Mouse (Mus musculus) midbrain, embryonic 16.5 days (tissue): ENCODE data around the gene Tnfrsf4. TPM values are rescaled to one million over a fixed set of nuclear protein-coding genes. Genes with fewer than 3 reads are reported as not detected.

Experiments
- ATAC-seq: fragments of 200-750 bp; cut with Nextera tagmentation; 2 replicates; pipeline ENCODE4 v1.8.0; 2017; ENCODE audit warnings: moderate TSS enrichment
- H3K27ac ChIP-seq: fragments of 300-500 bp; sonication (generic); 2 replicates; pipeline ENCODE4 v1.5.1; 2014; ENCODE audit warnings: mild to moderate bottlenecking, low read length, mixed read lengths
- H3K27me3 ChIP-seq: fragments of 300-500 bp; sonication (generic); 2 replicates; pipeline ENCODE4 v1.6.1; 2014; ENCODE audit warnings: low read depth, low read length, mixed read lengths; ENCODE audit not compliant: control insufficient read depth, insufficient read depth
- H3K36me3 ChIP-seq: fragments of 300-500 bp; sonication (generic); 2 replicates; pipeline ENCODE4 v1.6.1; 2014; ENCODE audit warnings: mild to moderate bottlenecking, low read length, moderate library complexity, mixed read lengths; ENCODE audit not compliant: control insufficient read depth, insufficient read depth
- H3K4me1 ChIP-seq: fragments of 300-500 bp; sonication (generic); 2 replicates; pipeline ENCODE4 v1.6.1; 2014; ENCODE audit warnings: mild to moderate bottlenecking, low read length, mixed read lengths; ENCODE audit not compliant: control insufficient read depth, insufficient read depth
- H3K4me2 ChIP-seq: fragments of 300-500 bp; sonication (generic); 2 replicates; pipeline ENCODE4 v1.6.1; 2014; ENCODE audit warnings: mild to moderate bottlenecking, low read length, mixed read lengths
- H3K4me3 ChIP-seq: fragments of 300-500 bp; sonication (generic); 2 replicates; pipeline ENCODE4 v1.5.1; 2014; ENCODE audit warnings: low read depth, mild to moderate bottlenecking, low read length, moderate library complexity, mixed read lengths
- H3K9ac ChIP-seq: fragments of 300-500 bp; sonication (generic); 2 replicates; pipeline ENCODE4 v1.6.1; 2014; ENCODE audit warnings: low read depth, low read length, mixed read lengths
- H3K9me3 ChIP-seq: fragments of 300-500 bp; sonication (generic); replicated peaks from 2 replicates; pipeline ENCODE4 v1.6.1; 2014; ENCODE audit warnings: mild to moderate bottlenecking, low read length, mixed read lengths; ENCODE audit not compliant: control insufficient read depth, poor library complexity, severe bottlenecking
- WGBS: fragments of 180-500 bp; shearing (Covaris S2); extraction: QIAGEN DNeasy Blood & Tissue Kit; methylation state at CpG from one replicate; pipeline ENCODE4 v1.1.7; 2014; 5-methylcytosine and 5-hydroxymethylcytosine counted together
- polyA plus RNA-seq: library from polyadenylated mRNA; unstranded; fragments of >200 nt; fragmentation: Nextera tagmentation; extraction: Ambion mirVana; gene quantifications from 2 replicates; pipeline ENCODE4 v1.2.1, GENCODE M21; 2015

Gene Tnfrsf4
- polyA plus RNA-seq, 1 experiment from 2014 or later = not detected

GRCm38 (mm10) chr4:155991908-155992230, 21.8 kb upstream of the Tnfrsf4 start:
- Histone ChIP-seq H3K4me3 (peak overlapping the region; percentile 67), H3K4me2 (peak overlapping the region; percentile 98), H3K36me3 (peaks cover 3% of the 10 kb centered on the region; the same call in 1 of the 2 replicates), H3K27ac (peak overlapping the region; percentile 95), H3K4me1 (peaks cover 30% of the 10 kb centered on the region), H3K27me3 (no peaks in the 10 kb centered on the region), H3K9ac (peak overlapping the region; percentile 78), H3K9me3 (no peaks in the 10 kb centered on the region)
- WGBS = 28% methylated on average over 37 of the region's 37 CpGs
- peak; percentile 38; the same call in 1 of the 2 replicates for ATAC-seq

- peak within 1 kb of the TSS; percentile 98 for H3K4me2 ChIP-seq
- no peaks in the 10 kb centered on the region for H3K9me3 ChIP-seq
- H3K4me3 ChIP-seq = peak within 1 kb of the TSS; percentile 76
- H3K27ac ChIP-seq = peak within 1 kb of the TSS; percentile 95
- H3K36me3 ChIP-seq = peaks cover 3% of the 10 kb centered on the region; the same call in 1 of the 2 replicates
- WGBS = 0% methylated on average over 85 of the region's 99 CpGs
- peak; percentile 90 for ATAC-seq
- peak within 1 kb of the TSS; percentile 78 for H3K9ac ChIP-seq
- H3K27me3 ChIP-seq = no peaks in the 10 kb centered on the region
- peaks cover 30% of the 10 kb centered on the region for H3K4me1 ChIP-seq
Measured at GRCm38 (mm10) chr4:155992241-155992905, 21.3 kb upstream of the Tnfrsf4 start, which contains the start of the genes B3galt6 and Sdf4. Gene B3galt6, minus strand, starts transcription at chr4:155992649. Gene Sdf4, plus strand, starts transcription at chr4:155992872.

GRCm38 (mm10) chr4:155992906-155993547, 20.6 kb upstream of the Tnfrsf4 start:
- no peaks in the 10 kb centered on the region for H3K27me3 ChIP-seq
- peaks cover 30% of the 10 kb centered on the region for H3K4me1 ChIP-seq
- H3K4me3 ChIP-seq = peak overlapping the region; percentile 76
- peak overlapping the region; percentile 92 for H3K27ac ChIP-seq
- no peaks in the 10 kb centered on the region for H3K9me3 ChIP-seq
- peaks cover 5% of the 10 kb centered on the region; the same call in 1 of the 2 replicates for H3K36me3 ChIP-seq
- WGBS = under 1% methylated on average over 69 of the region's 70 CpGs
- ATAC-seq = peak; percentile 86
- H3K9ac ChIP-seq = peak overlapping the region; percentile 75
- H3K4me2 ChIP-seq = peak overlapping the region; percentile 85

- 5% methylated on average over 15 of the region's 15 CpGs for WGBS
- H3K4me3 ChIP-seq = peak overlapping the region; percentile 76
- H3K9me3 ChIP-seq = no peaks in the 10 kb centered on the region
- peak overlapping the region; percentile 92 for H3K27ac ChIP-seq
- no peaks in the 10 kb centered on the region for H3K27me3 ChIP-seq
- H3K4me1 ChIP-seq = peaks cover 30% of the 10 kb centered on the region
- H3K9ac ChIP-seq = peak overlapping the region; percentile 75
- H3K36me3 ChIP-seq = peaks cover 5% of the 10 kb centered on the region; the same call in 1 of the 2 replicates
- no peak for ATAC-seq
- peak overlapping the region; percentile 85 for H3K4me2 ChIP-seq
Measured at GRCm38 (mm10) chr4:155993606-155994005, 20.0 kb upstream of the Tnfrsf4 start.

GRCm38 (mm10) chr4:156004109-156004508, 9.5 kb upstream of the Tnfrsf4 start:
- Histone ChIP-seq H3K36me3 (peaks cover 46% of the 10 kb centered on the region), H3K4me3 (no peak overlapping the region), H3K4me1 (no peaks in the 10 kb centered on the region), H3K4me2 (no peak overlapping the region), H3K9ac (no peak overlapping the region), H3K27me3 (no peaks in the 10 kb centered on the region), H3K27ac (no peak overlapping the region), H3K9me3 (no peaks in the 10 kb centered on the region)
- 95% methylated on average over 3 of the region's 3 CpGs for WGBS
- ATAC-seq = no peak

- Histone ChIP-seq H3K4me2 (no peak overlapping the region), H3K4me3 (no peak overlapping the region), H3K27me3 (no peaks in the 10 kb centered on the region), H3K4me1 (no peaks in the 10 kb centered on the region), H3K9ac (no peak overlapping the region), H3K9me3 (no peaks in the 10 kb centered on the region), H3K36me3 (peaks cover 23% of the 10 kb centered on the region), H3K27ac (no peak overlapping the region)
- ATAC-seq = no peak
- WGBS = 91% methylated on average over 4 of the region's 4 CpGs
Measured at GRCm38 (mm10) chr4:156008369-156008768, 5.3 kb upstream of the Tnfrsf4 start.

- 89% methylated on average over 2 of the region's 2 CpGs for WGBS
- Histone ChIP-seq H3K4me3 (no peak overlapping the region), H3K9me3 (no peaks in the 10 kb centered on the region), H3K9ac (no peak overlapping the region), H3K27me3 (no peaks in the 10 kb centered on the region), H3K4me1 (no peaks in the 10 kb centered on the region), H3K4me2 (no peak overlapping the region), H3K27ac (no peak overlapping the region), H3K36me3 (peaks cover 10% of the 10 kb centered on the region)
- no peak for ATAC-seq
Measured at GRCm38 (mm10) chr4:156014436-156014835, 793 bp downstream of the Tnfrsf4 start.

GRCm38 (mm10) chr4:156019771-156020170, 6.1 kb downstream of the Tnfrsf4 start:
- Histone ChIP-seq H3K9me3 (no peaks in the 10 kb centered on the region), H3K4me2 (no peak overlapping the region), H3K4me3 (no peak overlapping the region), H3K4me1 (no peaks in the 10 kb centered on the region), H3K27me3 (no peaks in the 10 kb centered on the region), H3K27ac (no peak overlapping the region), H3K36me3 (no peaks in the 10 kb centered on the region; the same call in 1 of the 2 replicates), H3K9ac (no peak overlapping the region)
- 95% methylated on average over 12 of the region's 12 CpGs for WGBS
- no peak for ATAC-seq

GRCm38 (mm10) chr4:156021381-156021780, 7.7 kb downstream of the Tnfrsf4 start:
- H3K27ac ChIP-seq = no peak overlapping the region
- H3K9me3 ChIP-seq = no peaks in the 10 kb centered on the region
- H3K4me3 ChIP-seq = no peak overlapping the region
- H3K4me1 ChIP-seq = no peaks in the 10 kb centered on the region
- no peak for ATAC-seq
- 85% methylated on average over 3 of the region's 3 CpGs for WGBS
- no peaks in the 10 kb centered on the region; the same call in 1 of the 2 replicates for H3K36me3 ChIP-seq
- no peak overlapping the region for H3K9ac ChIP-seq
- H3K27me3 ChIP-seq = no peaks in the 10 kb centered on the region
- no peak overlapping the region for H3K4me2 ChIP-seq
